Mouse (Mus musculus) embryonic stem cell, embryonic (primary cell): Measurements from ENCODE around the gene F2rl1.
"Not testable (repeated sequence)": the region's sequence is repeated elsewhere in the genome, so short reads cannot be mapped to it uniquely, and the experiment has no call there.

ENCODE experiments used
- CTCF ChIA-PET, 4 experiments: fragments of 300-600 bp in 2 of 4; fragments of 350-600 bp in 2 of 4; sonication (Branson Sonifier 250); formaldehyde crosslinking; loops; one replicate each; lab custom pipeline; 2022; ENCODE audit warnings: inconsistent platforms in 2 of 4; lab: Charles Lee
- POLR2A ChIA-PET, 4 experiments: fragments of 300-600 bp in 2 of 4; fragments of 350-600 bp in 2 of 4; sonication (Branson Sonifier 250); formaldehyde crosslinking; loops; one replicate each; lab custom pipeline; 2022; ENCODE audit warnings: antibody characterized with exemption in 4 of 4, inconsistent platforms in 1 of 4; lab: Charles Lee

Gene F2rl1

DNA sequence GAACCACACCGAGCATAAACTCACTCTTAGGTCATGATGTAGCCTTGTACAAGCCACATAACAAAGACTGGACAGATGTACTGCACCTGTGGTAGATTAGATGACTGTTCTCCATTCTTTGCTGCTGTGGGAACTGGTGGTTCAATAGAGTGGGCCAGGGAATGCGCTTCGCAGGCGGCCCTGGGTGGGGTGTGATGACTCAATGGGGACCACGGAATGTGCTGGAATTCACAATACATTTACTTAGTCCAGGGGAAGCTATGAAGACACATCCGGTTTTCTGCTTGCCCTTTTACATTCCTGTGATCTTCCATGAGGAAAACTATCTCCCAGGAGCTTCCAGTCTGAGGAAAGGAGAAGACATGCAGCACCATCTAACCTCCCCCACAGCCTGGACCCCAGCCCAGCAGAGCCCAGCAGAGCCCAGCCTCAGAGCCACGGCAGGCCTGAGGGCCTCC, 20.7 kb upstream of the F2rl1 start:
- ChIA-PET POLR2A (interaction anchor here (0.8 to 5.8 kb wide), 6 partner anchors 8 to 15 kb away, joined by 3 to 48 read pairs (median 13); no protein-coding TSS in a partner anchor), CTCF (no interaction called here)

DNA sequence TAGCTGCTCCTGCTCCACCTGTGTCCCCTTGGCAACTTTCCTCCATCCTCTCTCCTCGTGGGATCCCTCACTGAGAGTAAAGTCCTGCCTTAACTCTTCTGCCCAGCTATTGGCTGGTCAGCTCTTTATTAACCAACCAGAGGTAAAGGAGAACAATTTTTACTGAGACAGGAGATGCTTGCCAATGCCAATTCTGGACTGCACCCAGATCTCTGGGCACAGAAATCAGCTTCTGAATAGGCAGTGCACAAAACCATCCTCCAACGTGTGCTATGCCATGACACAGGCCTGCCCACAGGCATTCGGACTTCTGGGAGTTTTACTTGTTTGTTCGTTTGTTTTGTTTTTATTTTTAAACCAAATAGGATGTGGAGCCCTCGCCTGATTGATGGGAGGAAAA, 13.0 kb upstream of the F2rl1 start:
- CTCF ChIA-PET: no interaction called here
- POLR2A ChIA-PET: interaction anchor here in 3 of 4 experiments (1.0 to 4.7 kb wide), 3 partner anchors 9 to 351 kb away, joined by 3 to 81 read pairs (median 5); partner anchors contain the start of gene F2rl1 (in 1 of the 3)

DNA sequence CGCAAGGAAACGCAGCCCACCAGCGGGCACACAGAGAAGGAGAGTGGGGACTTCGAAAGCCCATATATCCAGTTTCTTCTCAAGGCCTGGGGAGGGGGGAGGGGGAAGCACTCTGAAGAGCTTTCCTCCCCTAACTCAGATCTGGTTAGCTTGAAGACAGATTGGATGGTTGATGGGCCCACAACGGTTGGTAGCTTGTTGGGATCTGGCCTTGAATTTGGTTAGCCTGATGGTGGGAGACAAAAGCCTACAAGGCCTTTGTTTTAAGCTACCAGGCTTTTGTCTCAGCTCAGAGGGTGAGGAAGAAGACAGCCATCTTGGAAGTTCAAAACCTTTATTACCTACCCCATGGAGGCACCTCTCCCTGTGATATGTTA, 11.1 kb upstream of the F2rl1 start:
- CTCF ChIA-PET: interaction anchor here in 2 of 4 experiments (0.6 to 1.2 kb wide), 6 partner anchors 12 to 354 kb away, joined by 3 to 5 read pairs (median 3); no protein-coding TSS in a partner anchor

DNA sequence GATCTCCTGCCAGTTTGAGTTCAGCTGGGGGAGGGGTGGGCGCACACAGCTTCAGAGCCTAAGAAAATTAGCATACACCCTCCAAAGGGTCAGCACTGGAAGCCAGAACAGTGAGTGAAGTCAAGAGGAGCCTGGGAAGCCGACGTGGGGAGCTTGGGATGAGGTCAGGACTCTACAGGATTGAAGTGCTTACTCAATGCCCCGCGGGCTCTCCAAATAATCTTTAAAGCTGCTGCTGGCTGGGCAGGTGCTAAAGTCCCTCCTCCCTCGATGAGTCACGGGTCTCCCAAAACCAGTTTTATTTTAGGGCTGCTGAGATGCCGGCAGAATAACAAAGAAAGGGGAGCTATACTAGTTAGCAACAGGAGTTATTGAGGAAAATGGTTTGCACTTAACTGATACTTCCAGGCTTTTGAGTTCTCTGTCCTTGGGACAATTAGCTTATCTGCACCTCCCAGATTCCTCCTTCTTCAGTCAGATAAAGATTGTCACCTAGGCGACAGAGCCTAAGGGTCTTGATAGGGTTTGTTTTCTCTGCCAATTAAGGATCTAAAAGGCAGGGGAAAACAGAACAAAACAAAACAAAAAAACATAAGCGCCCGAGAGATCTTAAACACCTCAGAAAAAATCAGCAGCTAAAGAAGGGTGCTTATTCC, 10.6 kb upstream of the F2rl1 start:
- CTCF ChIA-PET: interaction anchor here in 3 of 4 experiments (0.7 to 1.2 kb wide), 7 partner anchors 9 to 354 kb away, joined by 3 to 4 read pairs (median 3); no protein-coding TSS in a partner anchor
- POLR2A ChIA-PET: interaction anchor here (0.6 to 4.7 kb wide), 52 partner anchors 8 to 1948 kb away, joined by 3 to 100 read pairs (median 5); partner anchors contain the start of genes F2rl1 (in 4 of the 4), F2r (in 3 of the 4), Aggf1 (in 2 of the 4) and Iqgap2 (in 2 of the 4)

More for the DNA sequence above, 11.1 kb upstream of the F2rl1 start:
- POLR2A ChIA-PET: interaction anchor here (0.6 to 4.7 kb wide), 45 partner anchors 9 to 1015 kb away, joined by 3 to 100 read pairs (median 6); partner anchors contain the start of genes F2rl1 (in 4 of the 4), F2r (in 3 of the 4), Aggf1 (in 2 of the 4) and Iqgap2 (in 2 of the 4)

DNA sequence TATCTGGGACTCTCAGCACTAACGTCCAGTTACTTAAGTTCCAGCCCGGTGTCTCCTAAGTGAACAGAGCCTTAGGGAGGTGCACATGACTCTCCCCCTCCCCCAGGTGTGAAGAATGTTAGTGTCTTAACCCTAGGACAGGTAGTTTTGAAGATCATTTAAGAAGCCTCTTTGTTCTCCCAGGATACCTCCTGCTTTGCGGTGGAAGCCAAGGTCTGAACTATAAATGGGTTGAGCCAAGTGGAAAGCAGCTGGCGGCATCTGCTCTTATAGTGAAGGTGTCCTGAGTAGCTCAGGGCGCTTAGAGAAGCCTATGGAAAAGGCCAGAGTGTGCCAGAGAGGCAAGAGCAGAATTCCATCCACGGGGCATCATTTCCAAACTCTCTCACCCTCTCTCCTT, 10.0 kb upstream of the F2rl1 start:
- ChIA-PET CTCF (interaction anchor here in 3 of 4 experiments (0.7 to 1.2 kb wide), 6 partner anchors 8 to 355 kb away, joined by 3 read pairs; no protein-coding TSS in a partner anchor), POLR2A (interaction anchor here (0.6 to 4.7 kb wide), 50 partner anchors 8 to 1948 kb away, joined by 3 to 100 read pairs (median 5); partner anchors contain the start of genes F2rl1 (in 4 of the 4), Aggf1 (in 2 of the 4), F2r (in 2 of the 4) and Iqgap2 (in 1 of the 4))

DNA sequence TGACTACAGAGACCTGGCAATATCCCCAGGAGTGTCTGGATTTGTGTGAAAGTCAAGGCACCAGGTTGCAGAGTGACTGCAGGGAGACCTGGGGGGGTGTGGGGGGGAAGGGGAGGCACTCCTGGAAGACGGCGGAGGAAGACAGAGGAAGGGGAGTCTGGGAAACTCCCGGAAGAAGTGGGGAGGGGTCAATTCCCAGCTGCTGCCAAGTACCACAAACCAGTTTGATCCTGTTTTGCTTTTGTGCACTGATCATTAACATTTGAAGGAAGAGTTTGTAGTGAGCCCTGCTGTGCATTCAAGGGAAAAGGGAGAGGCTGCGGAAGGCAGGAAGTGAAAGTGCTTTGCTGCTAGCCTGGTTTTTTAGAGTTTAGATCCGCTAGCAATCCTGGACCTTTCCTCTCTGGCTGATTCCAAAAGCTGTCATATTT, 9.1 kb upstream of the F2rl1 start:
- CTCF ChIA-PET: interaction anchor here in 1 of 4 experiments (0.7 kb wide), 1 partner anchor 10 kb away, joined by 6 read pairs; no protein-coding TSS in a partner anchor
- POLR2A ChIA-PET: interaction anchor here (0.6 to 4.7 kb wide), 26 partner anchors 9 to 1122 kb away, joined by 3 to 100 read pairs (median 6); partner anchors contain the start of genes F2rl1 (in 4 of the 4) and F2r (in 1 of the 4)

DNA sequence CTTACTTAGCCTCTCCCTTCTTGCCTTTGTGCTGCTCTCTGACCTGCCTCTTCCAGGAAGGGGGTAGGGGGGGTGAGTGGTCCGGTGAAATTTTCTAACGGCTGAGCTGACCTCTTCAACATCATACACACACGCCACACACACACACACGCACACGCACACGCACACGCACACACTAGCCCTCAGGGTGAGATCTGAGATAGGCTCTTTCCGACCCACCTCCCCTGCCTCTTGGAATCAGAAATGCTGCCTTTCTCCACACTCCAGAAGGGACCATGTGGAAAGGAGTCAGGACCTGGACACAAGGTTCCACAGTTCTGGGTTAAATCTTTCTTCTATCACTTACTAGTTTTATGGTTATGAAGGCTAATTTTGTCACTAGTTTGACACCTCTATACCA, 8.6 kb upstream of the F2rl1 start:
- ChIA-PET CTCF (no interaction called here), POLR2A (interaction anchor here in 3 of 4 experiments (1.0 to 4.7 kb wide), 10 partner anchors 9 to 1121 kb away, joined by 3 to 100 read pairs (median 9); partner anchors contain the start of genes F2rl1 (in 3 of the 3) and F2r (in 1 of the 3))

DNA sequence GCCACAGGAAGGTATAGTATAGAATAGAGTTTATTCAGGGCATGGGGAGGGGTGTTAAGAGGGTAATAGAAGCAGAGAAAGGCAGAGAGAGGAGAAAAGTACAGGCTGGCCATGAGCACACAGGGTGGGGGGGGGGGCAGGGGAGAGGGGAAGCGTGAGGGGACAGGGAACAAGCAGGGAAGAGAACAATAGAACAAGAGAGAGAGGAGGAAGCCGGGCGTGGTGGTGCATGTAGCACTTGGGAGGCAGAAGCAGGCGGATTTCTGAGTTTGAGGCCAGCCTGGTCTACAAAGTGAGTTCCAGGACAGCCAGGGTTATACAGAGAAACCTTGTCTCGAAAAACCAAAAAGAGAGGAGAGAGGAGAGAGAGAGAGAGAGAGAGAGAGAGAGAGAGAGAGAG, 8.1 kb upstream of the F2rl1 start:
- CTCF ChIA-PET: not testable (repeated sequence)
- POLR2A ChIA-PET: interaction anchor here in 3 of 4 experiments (1.3 to 3.4 kb wide), 3 partner anchors 8 to 85 kb away, joined by 3 to 25 read pairs (median 4); partner anchors contain the start of genes F2r (in 1 of the 3) and F2rl1 (in 1 of the 3)

DNA sequence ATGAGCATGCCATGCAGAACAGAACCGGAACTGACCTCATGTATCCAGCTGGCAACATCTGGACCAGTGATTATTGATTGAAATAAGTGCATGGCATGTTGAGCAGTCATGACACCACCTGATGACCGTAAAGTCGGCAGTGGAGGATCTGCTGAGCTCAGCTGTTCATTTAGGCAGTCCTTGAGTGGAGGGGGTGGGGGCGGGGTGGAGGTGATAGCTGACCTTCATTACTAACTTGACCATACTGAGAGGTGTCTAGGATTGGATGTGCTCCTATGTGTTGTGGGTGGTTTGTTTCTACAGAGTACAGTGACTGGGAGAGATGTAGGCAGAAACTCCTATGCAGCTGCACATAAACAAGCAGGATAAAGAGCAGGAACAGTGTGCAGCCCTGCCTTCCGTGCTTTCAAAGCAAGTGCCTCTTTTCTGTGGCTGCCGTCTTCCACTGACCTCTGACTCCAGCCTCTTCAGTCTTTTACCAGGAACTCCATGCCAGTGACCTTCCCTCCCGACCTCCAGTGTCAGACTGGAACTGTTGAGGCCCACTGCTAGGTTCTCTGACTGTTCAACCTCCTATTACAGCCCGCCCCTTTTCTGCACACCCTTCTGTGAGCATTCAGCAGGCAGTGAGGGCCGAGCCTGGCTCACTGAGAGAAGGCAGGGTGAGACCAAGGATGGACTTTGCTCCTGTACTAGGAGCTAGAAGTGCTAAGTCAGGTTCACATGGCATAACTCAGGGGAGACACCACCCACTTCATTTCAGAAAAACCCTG, 6.4 kb upstream of the F2rl1 start:
- ChIA-PET CTCF (no interaction called here), POLR2A (interaction anchor here in 3 of 4 experiments (0.6 to 1.7 kb wide), 6 partner anchors 10 to 685 kb away, joined by 3 to 12 read pairs (median 4); partner anchors contain the start of gene Aggf1 (in 1 of the 3))

DNA sequence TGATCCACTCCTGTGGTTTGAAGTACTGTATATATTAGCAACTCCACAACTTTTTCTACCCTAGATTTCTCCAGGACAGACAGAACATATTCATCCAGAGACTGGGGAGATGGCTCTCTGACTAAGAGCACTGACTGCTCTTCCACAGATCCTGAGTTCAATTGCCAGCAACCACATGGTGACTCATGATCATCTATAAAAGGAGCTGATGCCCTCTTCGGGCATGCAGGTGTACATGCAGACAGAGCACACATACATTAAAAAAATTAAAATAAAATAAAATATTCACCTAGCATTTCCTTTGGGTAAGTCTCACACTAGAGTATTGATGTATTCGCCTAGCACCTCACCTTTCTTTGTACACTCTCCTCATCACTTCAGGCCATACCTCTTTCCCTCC, 4.2 kb upstream of the F2rl1 start:
- ChIA-PET CTCF (interaction anchor here in 1 of 4 experiments (0.6 kb wide), 1 partner anchor 20 kb away, joined by 4 read pairs; no protein-coding TSS in a partner anchor), POLR2A (no interaction called here)

DNA sequence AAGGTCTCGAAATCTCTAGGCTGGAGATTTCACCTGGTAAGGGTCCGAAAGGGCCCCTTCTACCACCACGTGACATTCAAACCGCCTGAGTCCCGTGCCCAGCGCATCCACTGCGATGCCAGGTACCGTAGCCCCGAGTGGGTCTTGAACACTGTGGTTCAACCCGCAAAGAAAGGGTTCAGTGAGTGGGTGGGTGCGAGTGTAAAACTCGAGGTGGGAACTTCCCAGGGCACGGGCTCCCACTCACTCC, 678 bp downstream of the F2rl1 start:
- CTCF ChIA-PET: interaction anchor here in 1 of 4 experiments (0.8 kb wide), 1 partner anchor 54 kb away, joined by 3 read pairs; no protein-coding TSS in a partner anchor
- POLR2A ChIA-PET: interaction anchor here (0.6 to 6.5 kb wide), 12 partner anchors 8 to 1842 kb away, joined by 3 to 100 read pairs (median 10); partner anchors contain the start of gene F2r (in 1 of the 4)

DNA sequence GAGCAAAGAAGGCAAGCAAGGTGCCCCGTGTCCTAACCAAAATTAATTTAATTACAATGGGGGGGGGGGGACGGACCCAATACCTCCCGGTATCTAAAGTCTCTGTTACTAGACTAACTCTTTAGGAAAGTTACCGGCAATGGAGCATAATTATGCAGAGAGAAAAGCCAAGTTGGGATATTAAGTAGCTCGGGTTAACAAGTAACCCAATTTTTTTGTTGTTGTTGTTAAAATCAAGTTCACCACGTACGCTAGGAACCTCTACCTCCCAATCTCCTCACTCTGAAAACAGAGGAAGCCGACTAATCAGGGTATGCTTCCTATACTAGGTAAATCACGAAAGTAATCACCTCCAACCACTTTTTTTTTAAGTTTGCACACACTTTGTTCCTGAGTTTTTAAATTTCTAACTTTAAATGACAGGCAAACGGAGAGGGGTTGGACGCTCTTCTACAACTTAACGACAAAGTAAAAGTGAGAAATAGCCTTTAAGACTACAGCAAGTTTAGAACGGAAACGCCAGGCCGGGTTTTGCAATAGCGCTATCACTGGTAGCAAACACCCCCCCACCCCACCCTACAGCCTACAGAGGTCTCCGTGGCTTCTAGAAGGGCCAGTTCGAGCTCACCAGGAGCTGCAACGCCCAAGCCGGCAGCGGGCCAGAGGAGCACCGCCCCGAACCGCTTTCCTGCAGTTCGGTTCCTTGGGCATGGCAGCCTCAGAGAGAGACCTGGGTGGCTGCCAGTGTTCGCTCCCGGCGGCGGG, 1.2 kb downstream of the F2rl1 start:
- ChIA-PET CTCF (interaction anchor here in 1 of 4 experiments (0.6 to 0.7 kb wide), 2 partner anchors 12 to 1018 kb away, joined by 3 to 4 read pairs; partner anchors contain the start of genes Col4a3bp and Polk), POLR2A (interaction anchor here (0.6 to 6.5 kb wide), 16 partner anchors 9 to 1843 kb away, joined by 3 to 100 read pairs (median 5); no protein-coding TSS in a partner anchor)

DNA sequence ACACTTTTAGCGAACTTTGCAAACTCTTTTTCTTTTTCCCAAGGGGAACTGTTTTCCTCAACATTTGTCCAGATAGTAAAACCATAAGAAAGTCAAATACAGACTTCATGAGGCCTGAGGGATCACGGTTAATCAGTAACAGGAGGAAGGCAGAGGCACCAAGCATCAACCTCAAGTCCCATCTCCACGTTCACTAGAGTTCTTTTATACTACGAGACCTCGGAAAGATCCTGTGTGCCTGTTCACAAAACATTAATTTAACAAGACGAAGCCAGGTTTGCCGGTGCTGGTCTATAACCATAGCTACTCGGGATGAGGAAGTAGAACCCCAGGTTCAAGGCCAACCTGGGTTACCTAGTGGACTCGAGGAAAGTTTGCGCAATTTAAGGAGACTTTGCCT, 2.9 kb downstream of the F2rl1 start:
- POLR2A ChIA-PET: interaction anchor here in 2 of 4 experiments (1.1 to 6.5 kb wide), 4 partner anchors 10 to 29 kb away, joined by 3 to 100 read pairs (median 43); no protein-coding TSS in a partner anchor

DNA sequence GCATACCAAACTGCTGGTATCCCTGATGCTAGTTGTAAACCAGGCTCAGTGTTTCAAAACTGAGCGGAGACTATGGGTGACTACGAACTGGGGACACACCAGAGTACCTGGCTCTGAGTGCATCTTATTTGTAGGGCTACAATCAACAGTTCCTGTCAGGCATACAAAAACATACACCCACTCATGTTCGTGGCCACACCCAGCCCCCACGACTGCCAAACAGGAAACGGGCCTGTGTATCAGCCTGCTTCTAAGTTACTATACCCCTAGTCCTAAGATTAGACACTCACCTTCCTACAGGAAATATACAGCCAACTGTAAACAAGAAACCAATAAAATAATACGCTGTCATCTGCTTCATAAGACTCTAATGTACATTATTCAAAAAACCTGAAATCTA, 4.0 kb downstream of the F2rl1 start:
- ChIA-PET CTCF (no interaction called here), POLR2A (interaction anchor here in 1 of 4 experiments (0.6 to 6.5 kb wide), 3 partner anchors 9 to 15 kb away, joined by 3 to 81 read pairs (median 5); no protein-coding TSS in a partner anchor)

More for the DNA sequence above, 2.9 kb downstream of the F2rl1 start:
- CTCF ChIA-PET: no interaction called here

DNA sequence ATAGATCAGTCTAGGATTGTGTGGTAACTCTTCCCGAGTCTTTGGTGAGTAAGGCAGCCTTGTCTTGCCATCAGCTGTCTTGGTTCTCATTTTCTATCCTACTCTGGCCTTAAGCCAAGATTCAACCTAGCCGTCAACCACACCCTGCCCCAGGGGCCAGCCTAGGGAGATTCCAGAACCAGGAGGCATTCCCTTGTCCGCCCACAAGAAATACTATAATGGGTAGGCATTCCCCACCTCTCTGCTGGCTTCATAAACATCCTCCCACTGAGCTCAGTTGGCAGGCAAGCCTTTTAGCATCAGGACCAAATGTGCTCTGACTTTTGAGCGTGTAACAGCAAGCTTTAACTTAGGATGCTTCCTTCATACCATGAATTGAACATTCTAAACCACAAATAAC, 10.3 kb downstream of the F2rl1 start:
- ChIA-PET CTCF (interaction anchor here in 1 of 4 experiments (0.6 kb wide), 1 partner anchor 377 kb away, joined by 7 read pairs; no protein-coding TSS in a partner anchor), POLR2A (interaction anchor here (0.6 to 3.6 kb wide), 9 partner anchors 10 to 146 kb away, joined by 3 to 17 read pairs (median 9); partner anchors contain the start of genes F2rl1 (in 3 of the 4), Aggf1 (in 1 of the 4) and F2r (in 1 of the 4))

DNA sequence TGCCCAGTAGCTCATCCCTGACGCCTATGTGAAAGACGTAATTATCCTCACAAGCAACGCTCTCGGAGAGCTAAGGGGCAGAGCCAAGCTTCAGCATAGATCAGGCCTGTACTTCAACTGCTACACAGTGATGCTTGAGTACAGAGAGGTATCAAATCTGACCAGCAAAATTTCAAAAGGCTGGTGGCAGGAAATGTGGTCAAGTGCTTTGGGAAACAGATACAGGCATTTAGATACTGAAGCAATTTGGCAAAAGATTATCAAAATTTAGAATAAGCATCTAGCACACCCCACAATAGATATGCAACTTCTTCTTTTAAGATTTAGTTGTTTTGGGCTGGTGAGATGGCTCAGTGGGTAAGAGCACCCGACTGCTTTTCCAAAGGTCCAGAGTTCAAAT, 15.0 kb downstream of the F2rl1 start:
- CTCF ChIA-PET: interaction anchor here in 1 of 4 experiments (0.6 kb wide), 1 partner anchor 40 kb away, joined by 5 read pairs; no protein-coding TSS in a partner anchor

More for the DNA sequence above, 15.0 kb downstream of the F2rl1 start:
- POLR2A ChIA-PET: interaction anchor here in 2 of 4 experiments (1.0 to 1.1 kb wide), 2 partner anchors 25 kb away, joined by 3 read pairs; no protein-coding TSS in a partner anchor
